Mouse (Mus musculus): ENCODE measurements around the gene Pdzrn4. TPM values are rescaled to one million over a fixed set of nuclear protein-coding genes. Genes with fewer than 3 reads are reported as not detected.

Gene Pdzrn4
- total and polyA plus RNA-seq, 3 experiments: 0.90 to 3.5 (median 2.7) TPM

DNA sequence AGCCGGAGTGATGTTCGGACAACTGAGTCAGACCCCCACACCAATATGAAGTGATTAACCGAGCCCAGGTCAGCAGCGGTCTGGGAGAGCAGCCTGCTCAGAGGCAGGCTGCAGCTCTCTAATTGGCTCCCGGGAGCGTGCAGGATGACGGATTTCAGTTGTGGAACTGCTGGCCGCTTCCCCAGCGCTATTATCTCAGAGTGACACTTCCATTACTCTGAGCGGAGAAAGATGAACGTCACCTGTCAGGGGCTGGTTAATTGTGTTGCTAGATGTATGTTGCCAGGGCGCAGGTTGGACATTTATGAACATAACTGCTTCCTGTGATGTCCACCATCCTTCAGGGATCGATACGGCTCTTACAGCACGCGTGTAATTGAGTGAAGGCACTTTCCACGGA is 355.5 kb downstream of the Pdzrn4 start:
- no peak overlapping the region for H3K4me3 ChIP-seq
- no peaks in the 10 kb centered on the region for H3K4me1 ChIP-seq (ENCODE audit: control insufficient read depth, insufficient read depth, low read length)
- DNase-seq: no peak
- H3K79me2 ChIP-seq (replicated peaks; ENCODE audit: control insufficient read depth, insufficient read depth, low read length): no peaks in the 10 kb centered on the region
- no peak overlapping the region for H3K27ac ChIP-seq
- intact Hi-C loops (cut with DNase I): no loop called here
- WGBS: 83% methylated on average over 17 of the region's 17 CpGs
- no peak overlapping the region for H3K9ac ChIP-seq (ENCODE audit: low read depth, low read length)
- TF ChIP-seq CTCF (IDR thresholded peaks at IDR 0.05) (no peak), POLR2A (IDR thresholded peaks at IDR 0.05; ENCODE audit: insufficient read depth, low read depth, low read length) (no peak), EP300 (IDR thresholded peaks at IDR 0.05; ENCODE audit: insufficient read depth, low read depth, low read length) (no peak)
- no peaks in the 10 kb centered on the region for H3K36me3 ChIP-seq (ENCODE audit: control insufficient read depth, insufficient read depth, low read length)
- H3K27me3 ChIP-seq (ENCODE audit: control insufficient read depth, insufficient read depth, low read length): no peaks in the 10 kb centered on the region

DNA sequence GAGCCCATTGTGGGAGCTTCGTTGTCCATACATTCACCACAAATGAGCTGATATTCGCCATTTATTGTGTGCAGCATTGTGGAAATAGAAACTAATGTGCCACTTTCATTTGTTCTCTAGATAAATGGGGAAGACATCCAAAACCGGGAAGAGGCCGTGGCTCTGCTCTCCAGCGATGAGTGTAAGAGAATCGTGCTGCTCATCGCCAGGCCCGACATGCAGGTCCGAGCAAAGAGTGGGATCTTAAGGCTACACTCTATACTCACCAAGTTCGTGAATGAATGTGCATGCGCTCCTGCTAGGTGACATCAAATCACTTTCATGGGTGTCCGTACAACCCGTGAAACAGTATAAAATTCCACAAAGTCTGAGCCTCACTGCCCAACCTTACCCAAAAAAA is 355.9 kb downstream of the Pdzrn4 start:
- no peaks in the 10 kb centered on the region for H3K79me2 ChIP-seq (replicated peaks; ENCODE audit: control insufficient read depth, insufficient read depth, low read length)
- 92% methylated on average over 13 of the region's 13 CpGs for WGBS
- H3K27me3 ChIP-seq (ENCODE audit: control insufficient read depth, insufficient read depth, low read length): no peaks in the 10 kb centered on the region
- no peak for DNase-seq
- no peak overlapping the region for H3K9ac ChIP-seq (ENCODE audit: low read depth, low read length)
- H3K36me3 ChIP-seq (ENCODE audit: control insufficient read depth, insufficient read depth, low read length): no peaks in the 10 kb centered on the region
- H3K27ac ChIP-seq: no peak overlapping the region
- TF ChIP-seq CTCF (IDR thresholded peaks at IDR 0.05): no peak
- intact Hi-C loops (cut with DNase I): no loop called here
- no peaks in the 10 kb centered on the region for H3K4me1 ChIP-seq (ENCODE audit: control insufficient read depth, insufficient read depth, low read length)
- no peak overlapping the region for H3K4me3 ChIP-seq

DNA sequence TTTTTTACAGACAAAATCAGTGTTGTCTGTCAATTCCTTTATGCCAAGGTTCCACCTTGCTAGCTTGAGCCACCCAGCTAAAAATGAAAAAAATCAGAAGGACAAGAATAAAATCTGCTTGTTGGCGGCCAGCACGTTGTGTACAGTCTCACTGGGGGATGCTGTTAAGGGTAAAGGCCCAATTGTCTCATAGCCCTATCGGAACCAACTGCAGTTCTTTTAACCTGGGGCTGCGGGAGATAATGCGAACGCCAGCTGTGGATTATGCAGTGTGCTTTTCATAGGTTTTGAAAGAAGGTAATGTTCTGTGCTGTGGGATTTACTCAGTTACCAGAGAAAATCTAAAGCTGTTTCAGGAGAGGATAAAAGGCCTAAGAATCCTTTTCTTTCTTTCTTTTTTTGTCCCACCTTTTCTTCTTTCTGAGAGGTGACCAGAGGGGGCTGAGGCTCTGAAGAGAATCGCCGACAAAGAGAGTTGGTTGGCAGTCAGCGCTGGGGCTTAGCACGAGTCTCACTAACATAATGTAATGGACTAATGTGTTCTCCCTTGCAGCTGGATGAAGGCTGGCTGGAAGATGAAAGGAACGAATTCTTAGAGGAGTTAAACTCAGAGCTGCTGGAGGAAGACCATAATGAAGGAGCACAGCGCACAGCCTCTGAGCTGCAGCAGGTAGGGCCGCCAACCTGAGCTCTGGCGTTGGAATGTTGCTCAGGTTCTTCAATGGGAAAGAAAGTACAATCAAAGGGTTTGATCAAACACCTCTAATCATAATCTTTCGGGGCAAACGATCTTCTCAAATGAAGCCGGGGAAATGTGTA is 360.6 kb downstream of the Pdzrn4 start:
- no peaks in the 10 kb centered on the region for H3K79me2 ChIP-seq (replicated peaks; ENCODE audit: control insufficient read depth, insufficient read depth, low read length)
- no peak overlapping the region for H3K27ac ChIP-seq
- no peaks in the 10 kb centered on the region for H3K36me3 ChIP-seq (ENCODE audit: control insufficient read depth, insufficient read depth, low read length)
- no peaks in the 10 kb centered on the region for H3K27me3 ChIP-seq (ENCODE audit: control insufficient read depth, insufficient read depth, low read length)
- H3K4me3 ChIP-seq: no peak overlapping the region
- no peak for TF ChIP-seq EP300 (IDR thresholded peaks at IDR 0.05; ENCODE audit: insufficient read depth, low read depth, low read length)
- no peak overlapping the region for H3K9ac ChIP-seq (ENCODE audit: low read depth, low read length)
- H3K4me1 ChIP-seq (ENCODE audit: control insufficient read depth, insufficient read depth, low read length): no peaks in the 10 kb centered on the region
- intact Hi-C loops (cut with DNase I): no loop called here
- no peak for DNase-seq
- WGBS: 83% methylated on average over 17 of the region's 17 CpGs

DNA sequence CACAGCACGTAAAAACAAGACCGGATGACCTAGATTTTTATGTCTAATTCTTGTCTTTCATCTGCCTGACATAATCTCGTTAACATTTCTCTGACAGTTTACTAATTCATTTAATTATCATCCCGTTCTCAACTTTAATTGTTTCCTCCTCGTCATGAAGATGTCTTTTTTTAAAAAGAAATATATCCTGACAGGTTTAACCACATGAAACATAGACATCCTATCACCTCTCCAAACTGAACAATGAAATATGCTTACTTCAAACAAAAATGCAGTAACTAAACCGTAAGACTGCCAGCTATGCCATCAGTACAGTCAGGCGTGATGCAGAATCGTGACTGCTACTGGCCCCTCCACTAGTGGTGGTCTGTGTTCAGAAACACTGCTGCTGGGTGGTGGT is 362.3 kb downstream of the Pdzrn4 start:
- intact Hi-C loops (cut with DNase I): no loop called here

DNA sequence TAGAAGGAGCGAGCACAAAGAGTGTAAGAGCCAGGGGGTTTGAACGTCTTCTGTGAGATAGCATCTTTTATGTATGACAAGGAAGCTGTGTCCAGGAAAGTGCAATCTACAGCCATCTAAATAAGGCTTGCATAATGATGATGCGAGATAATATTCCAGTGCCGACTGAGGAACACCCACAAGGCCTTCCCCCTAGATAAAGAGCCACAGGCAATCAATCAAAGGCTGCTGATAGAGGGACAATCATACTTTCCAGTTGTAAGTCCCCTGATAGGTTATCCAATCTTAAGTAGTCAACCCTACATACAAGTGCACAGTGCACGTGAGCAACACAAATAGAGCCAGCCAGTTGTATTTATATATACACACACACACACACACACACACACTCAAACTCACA is 366.6 kb downstream of the Pdzrn4 start:
- no peaks in the 10 kb centered on the region for H3K27me3 ChIP-seq (ENCODE audit: control insufficient read depth, insufficient read depth, low read length)
- H3K4me1 ChIP-seq (ENCODE audit: control insufficient read depth, insufficient read depth, low read length): no peaks in the 10 kb centered on the region
- WGBS: 65% methylated on average over 5 of the region's 5 CpGs
- no peaks in the 10 kb centered on the region for H3K79me2 ChIP-seq (replicated peaks; ENCODE audit: control insufficient read depth, insufficient read depth, low read length)
- H3K9ac ChIP-seq (ENCODE audit: low read depth, low read length): no peak overlapping the region
- intact Hi-C loops (cut with DNase I): no loop called here
- no peaks in the 10 kb centered on the region for H3K36me3 ChIP-seq (ENCODE audit: control insufficient read depth, insufficient read depth, low read length)
- no peak for TF ChIP-seq EP300 (IDR thresholded peaks at IDR 0.05; ENCODE audit: insufficient read depth, low read depth, low read length)
- TF ChIP-seq POLR2A (IDR thresholded peaks at IDR 0.05; ENCODE audit: insufficient read depth, low read depth, low read length): no peak
- TF ChIP-seq CTCF (IDR thresholded peaks at IDR 0.05): no peak
- H3K27ac ChIP-seq: no peak overlapping the region
- DNase-seq: no peak
- no peak overlapping the region for H3K4me3 ChIP-seq

More for the DNA sequence above, 362.3 kb downstream of the Pdzrn4 start:
- Histone ChIP-seq H3K79me2 (replicated peaks; ENCODE audit: control insufficient read depth, insufficient read depth, low read length) (no peaks in the 10 kb centered on the region), H3K27ac (no peak overlapping the region), H3K9ac (ENCODE audit: low read depth, low read length) (no peak overlapping the region), H3K36me3 (ENCODE audit: control insufficient read depth, insufficient read depth, low read length) (no peaks in the 10 kb centered on the region), H3K27me3 (ENCODE audit: control insufficient read depth, insufficient read depth, low read length) (no peaks in the 10 kb centered on the region), H3K4me1 (ENCODE audit: control insufficient read depth, insufficient read depth, low read length) (no peaks in the 10 kb centered on the region), H3K4me3 (no peak overlapping the region)
- TF ChIP-seq POLR2A (IDR thresholded peaks at IDR 0.05; ENCODE audit: insufficient read depth, low read depth, low read length) (no peak), CTCF (IDR thresholded peaks at IDR 0.05) (no peak), EP300 (IDR thresholded peaks at IDR 0.05; ENCODE audit: insufficient read depth, low read depth, low read length) (no peak)
- DNase-seq: no peak
- 83% methylated on average over 8 of the region's 8 CpGs for WGBS

DNA sequence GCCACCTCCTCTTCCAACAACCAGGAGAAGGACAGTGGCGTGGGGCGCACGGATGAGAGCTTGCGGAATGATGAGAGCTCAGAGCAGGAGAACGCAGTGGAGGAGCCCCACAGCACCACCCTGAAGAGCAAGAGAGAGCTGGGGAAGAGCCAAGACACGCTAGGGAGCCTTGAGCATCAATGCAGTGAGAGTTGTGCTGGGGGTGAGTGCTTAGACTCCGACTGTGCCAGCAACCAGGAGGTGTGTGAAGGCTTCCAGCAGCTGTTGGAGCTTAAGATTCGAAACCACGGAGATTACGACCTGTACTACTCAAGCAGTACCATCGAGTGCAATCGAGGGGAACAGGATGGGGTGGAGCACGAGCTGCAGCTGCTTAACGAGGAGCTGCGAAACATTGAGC is 372.9 kb downstream of the Pdzrn4 start:
- no peak overlapping the region for H3K9ac ChIP-seq (ENCODE audit: low read depth, low read length)
- no peaks in the 10 kb centered on the region for H3K4me1 ChIP-seq (ENCODE audit: control insufficient read depth, insufficient read depth, low read length)
- no peak for DNase-seq
- H3K27me3 ChIP-seq (ENCODE audit: control insufficient read depth, insufficient read depth, low read length): no peaks in the 10 kb centered on the region
- intact Hi-C loops (cut with DNase I): no loop called here
- WGBS: 82% methylated on average over 15 of the region's 15 CpGs
- H3K36me3 ChIP-seq (ENCODE audit: control insufficient read depth, insufficient read depth, low read length): no peaks in the 10 kb centered on the region
- no peaks in the 10 kb centered on the region for H3K79me2 ChIP-seq (replicated peaks; ENCODE audit: control insufficient read depth, insufficient read depth, low read length)
- no peak overlapping the region for H3K27ac ChIP-seq
- TF ChIP-seq CTCF (IDR thresholded peaks at IDR 0.05): no peak
- TF ChIP-seq POLR2A (IDR thresholded peaks at IDR 0.05; ENCODE audit: insufficient read depth, low read depth, low read length): no peak
- no peak for TF ChIP-seq EP300 (IDR thresholded peaks at IDR 0.05; ENCODE audit: insufficient read depth, low read depth, low read length)
- H3K4me3 ChIP-seq: no peak overlapping the region

All from heart, adult 2 months (tissue).